Mouse (Mus musculus) layer of hippocampus, adult 18-20 months (tissue): Measurements from ENCODE around the gene Bhlha9. TPM values are rescaled to one million over a fixed set of nuclear protein-coding genes. Genes with fewer than 3 reads are reported as not detected.
A peak's percentile ranks its signal among the peaks of the same experiment; 100 is the strongest.

ENCODE experiments used
- DNase-seq, 2 experiments: peaks; one replicate each; pipeline ENCODE4 v3.0.0; 2022; ENCODE audit warnings: low spot score in 2 of 2
- long read RNA-seq: library from polyadenylated mRNA; stranded (forward); transcript quantifications from one replicate; pipeline ENCODE4 v2.0.0, GENCODE M21; 2021
- total RNA-seq, 2 experiments: library from RNA; stranded (reverse); gene quantifications; 2 replicates each; pipeline ENCODE4 v1.2.3; 2021

Gene Bhlha9
- total RNA-seq, result 1 to 10 TPM; 3.9 to 4.7 TPM
- long read RNA-seq, partial matches to known transcripts, result 0 of 3 reads
- long read RNA-seq, other reads (novel, unspliced or antisense), result 0 of 3 reads

- no peak for DNase-seq
Measured at GRCm38 (mm10) chr11:76671871-76672475, at the start of gene Bhlha9. Bhlha9 (plus strand) TSS chr11:76672470.

GRCm38 (mm10) chr11:76622566-76623205 is 49.6 kb upstream of the Bhlha9 start:
- no peak for DNase-seq

- peak in 1 of 2 experiments; percentile 10 for DNase-seq
Measured at GRCm38 (mm10) chr11:76623206-76623961, 48.9 kb upstream of the Bhlha9 start.

- no peak for DNase-seq
Measured at GRCm38 (mm10) chr11:76624071-76624470, 48.2 kb upstream of the Bhlha9 start.

- DNase-seq, result no peak
Measured at GRCm38 (mm10) chr11:76624881-76625280, 47.4 kb upstream of the Bhlha9 start.

GRCm38 (mm10) chr11:76628613-76629012 is 43.7 kb upstream of the Bhlha9 start:
- DNase-seq, result no peak

GRCm38 (mm10) chr11:76630023-76630422 is 42.2 kb upstream of the Bhlha9 start:
- DNase-seq, result no peak

- no peak for DNase-seq
Measured at GRCm38 (mm10) chr11:76630487-76630886, 41.8 kb upstream of the Bhlha9 start.

GRCm38 (mm10) chr11:76639269-76639985 is 32.8 kb upstream of the Bhlha9 start:
- peak in 1 of 2 experiments; percentile 41 for DNase-seq

GRCm38 (mm10) chr11:76640231-76640630 is 32.0 kb upstream of the Bhlha9 start:
- no peak for DNase-seq

- DNase-seq, result no peak
Measured at GRCm38 (mm10) chr11:76644257-76644656, 28.0 kb upstream of the Bhlha9 start.

GRCm38 (mm10) chr11:76645036-76645435 is 27.2 kb upstream of the Bhlha9 start:
- no peak for DNase-seq

- peak; percentile 87 to 98 for DNase-seq
Measured at GRCm38 (mm10) chr11:76645955-76646354, 26.3 kb upstream of the Bhlha9 start.

GRCm38 (mm10) chr11:76647062-76647461 is 25.2 kb upstream of the Bhlha9 start:
- DNase-seq, result no peak

- peak; percentile 68 to 90 for DNase-seq
Measured at GRCm38 (mm10) chr11:76647500-76647899, 24.8 kb upstream of the Bhlha9 start.

GRCm38 (mm10) chr11:76650862-76651560 is 21.3 kb upstream of the Bhlha9 start:
- DNase-seq, result peak in 1 of 2 experiments; percentile 55

GRCm38 (mm10) chr11:76652838-76653334 is 19.4 kb upstream of the Bhlha9 start:
- DNase-seq, result no peak

- peak in 1 of 2 experiments; percentile 69 for DNase-seq
Measured at GRCm38 (mm10) chr11:76655106-76655505, 17.2 kb upstream of the Bhlha9 start.

GRCm38 (mm10) chr11:76657450-76657970 is 14.8 kb upstream of the Bhlha9 start:
- DNase-seq, result no peak
